Mouse (Mus musculus): ENCODE results near the gene Slc8b1. TPM values are rescaled to one million over a fixed set of nuclear protein-coding genes. Genes with fewer than 3 reads are reported as not detected.
"Not testable (repeated sequence)": the region's sequence is repeated elsewhere in the genome, so short reads cannot be mapped to it uniquely, and the experiment has no call there.

Slc8b1 gene
- polyA plus RNA-seq, 1 experiment: 12.1 TPM

DNA sequence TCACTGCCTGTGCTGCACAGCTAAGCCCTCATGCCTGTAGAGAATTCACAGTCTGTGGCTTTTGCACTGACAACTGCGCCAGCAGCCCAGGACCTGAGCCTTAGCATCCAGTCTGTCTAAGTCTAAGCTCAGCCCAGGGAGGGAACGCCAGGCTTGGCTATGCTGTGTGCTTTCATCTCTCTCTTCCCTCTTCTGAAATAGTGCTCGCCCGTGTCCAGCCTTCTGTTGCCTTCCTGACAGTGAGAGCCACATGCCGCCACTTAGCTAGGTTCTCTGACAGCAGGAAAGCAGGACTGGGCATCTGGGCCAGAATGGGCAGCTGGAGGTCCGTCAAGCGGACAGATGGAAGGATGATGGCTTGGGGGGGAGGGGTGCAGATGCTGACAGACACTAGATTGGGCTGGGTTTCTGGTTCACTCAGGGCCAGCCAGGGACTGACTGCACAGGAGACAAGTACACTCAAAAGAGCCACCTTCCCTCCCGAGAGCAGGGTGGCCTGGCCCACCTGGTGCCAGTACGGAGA lies 17.0 kb upstream of the Slc8b1 start:
- Histone ChIP-seq H3K27ac (ENCODE audit: insufficient read depth, low read depth, low read length) (no peak overlapping the region), H3K27me3 (ENCODE audit: control insufficient read depth, insufficient read depth, low read length) (no peaks in the 10 kb centered on the region), H3K4me1 (ENCODE audit: control insufficient read depth, insufficient read depth, insufficient read length, low read length) (no peaks in the 10 kb centered on the region), H3K36me3 (ENCODE audit: control insufficient read depth, insufficient read depth, low read length) (peaks cover 1% of the 10 kb centered on the region; the same call in 1 of the 2 replicates), H3K4me3 (ENCODE audit: low read depth, low read length) (no peak overlapping the region)
- WGBS: 93% methylated on average over 9 of the region's 9 CpGs
- TF ChIP-seq POLR2A (IDR thresholded peaks at IDR 0.05; ENCODE audit: low read depth, low read length): no peak
- no peak for TF ChIP-seq CTCF (IDR thresholded peaks at IDR 0.05; ENCODE audit: extremely low read depth, insufficient read length, insufficient replicate concordance, low read depth, low read length)

DNA sequence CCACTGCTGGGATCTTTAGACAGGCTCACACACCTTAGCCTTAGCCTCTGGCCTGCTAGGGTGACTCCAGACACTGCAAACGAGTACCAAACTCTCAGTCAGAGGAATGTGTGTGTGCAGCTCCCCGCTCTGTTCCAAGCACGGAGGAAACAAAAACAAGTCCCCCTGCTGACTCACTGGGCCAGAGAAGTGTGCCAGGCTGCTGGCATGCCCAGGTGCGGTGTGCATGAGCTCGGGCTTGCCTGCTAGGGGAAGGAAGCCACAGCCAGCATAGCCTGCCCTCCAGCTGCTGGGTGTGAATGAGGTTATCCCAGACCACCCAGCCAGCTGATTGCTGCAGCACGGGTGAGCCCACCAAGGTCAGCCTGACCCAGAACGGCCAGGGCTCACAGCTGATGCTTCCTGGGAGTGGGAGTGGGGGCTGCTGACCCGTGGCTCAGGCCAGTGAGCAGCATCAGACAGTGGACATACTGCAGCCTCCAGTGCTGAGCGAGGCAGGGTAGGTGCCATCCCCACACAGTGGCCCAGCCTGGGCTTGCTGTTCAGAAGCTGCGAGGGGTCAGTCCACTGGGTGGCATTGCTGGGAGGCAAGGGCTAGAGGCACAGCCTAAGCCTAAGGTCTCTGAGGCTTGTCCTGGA lies 15.8 kb upstream of the Slc8b1 start:
- WGBS: 84% methylated on average over 10 of the region's 10 CpGs
- H3K4me3 ChIP-seq (ENCODE audit: low read depth, low read length): no peak overlapping the region
- H3K27ac ChIP-seq (ENCODE audit: insufficient read depth, low read depth, low read length): peak overlapping the region; percentile 47; the same call in 1 of the 2 replicates
- no peaks in the 10 kb centered on the region for H3K4me1 ChIP-seq (ENCODE audit: control insufficient read depth, insufficient read depth, insufficient read length, low read length)
- H3K27me3 ChIP-seq (ENCODE audit: control insufficient read depth, insufficient read depth, low read length): no peaks in the 10 kb centered on the region
- no peak for TF ChIP-seq CTCF (IDR thresholded peaks at IDR 0.05; ENCODE audit: extremely low read depth, insufficient read length, insufficient replicate concordance, low read depth, low read length)
- TF ChIP-seq POLR2A (IDR thresholded peaks at IDR 0.05; ENCODE audit: low read depth, low read length): no peak
- H3K36me3 ChIP-seq (ENCODE audit: control insufficient read depth, insufficient read depth, low read length): peaks cover 1% of the 10 kb centered on the region; the same call in 1 of the 2 replicates

DNA sequence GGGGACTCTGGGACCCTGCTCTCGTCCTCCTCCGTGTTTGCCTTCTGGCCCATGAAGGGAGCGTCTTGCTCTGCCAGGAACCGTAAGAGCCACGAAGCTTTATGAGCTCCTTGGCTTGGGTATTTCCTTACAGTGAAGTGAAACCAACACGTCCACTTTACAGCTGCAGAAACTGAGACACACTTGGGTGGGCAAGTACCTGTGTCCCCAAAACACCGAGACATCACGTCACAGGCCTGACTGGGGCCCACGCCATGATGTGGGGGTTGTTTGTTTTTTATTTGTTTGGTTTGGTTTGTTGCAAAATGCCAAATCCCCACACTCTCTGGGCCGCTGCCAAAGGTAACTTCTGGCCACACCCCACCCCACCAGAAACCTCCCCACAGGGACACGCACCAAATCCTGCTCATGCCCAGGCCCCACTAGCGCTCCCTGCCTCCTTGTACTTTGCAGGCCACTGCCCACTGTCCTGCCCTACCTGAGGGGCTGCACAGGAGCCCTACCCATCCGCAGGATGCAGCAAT lies 15.2 kb upstream of the Slc8b1 start:
- no peak for TF ChIP-seq CTCF (IDR thresholded peaks at IDR 0.05; ENCODE audit: extremely low read depth, insufficient read length, insufficient replicate concordance, low read depth, low read length)
- TF ChIP-seq POLR2A (IDR thresholded peaks at IDR 0.05; ENCODE audit: low read depth, low read length): no peak
- no peaks in the 10 kb centered on the region for H3K27me3 ChIP-seq (ENCODE audit: control insufficient read depth, insufficient read depth, low read length)
- no peaks in the 10 kb centered on the region for H3K4me1 ChIP-seq (ENCODE audit: control insufficient read depth, insufficient read depth, insufficient read length, low read length)
- no peak overlapping the region for H3K4me3 ChIP-seq (ENCODE audit: low read depth, low read length)
- WGBS: 83% methylated on average over 13 of the region's 13 CpGs
- peaks cover 1% of the 10 kb centered on the region; the same call in 1 of the 2 replicates for H3K36me3 ChIP-seq (ENCODE audit: control insufficient read depth, insufficient read depth, low read length)
- H3K27ac ChIP-seq (ENCODE audit: insufficient read depth, low read depth, low read length): peak overlapping the region; percentile 47; the same call in 1 of the 2 replicates

GRCm38 (mm10) chr5:120497071-120497470 lies 13.9 kb upstream of the Slc8b1 start:
- Histone ChIP-seq H3K27me3 (ENCODE audit: control insufficient read depth, insufficient read depth, low read length) (no peaks in the 10 kb centered on the region), H3K27ac (ENCODE audit: insufficient read depth, low read depth, low read length) (no peak overlapping the region), H3K4me1 (ENCODE audit: control insufficient read depth, insufficient read depth, insufficient read length, low read length) (no peaks in the 10 kb centered on the region; the same call in 1 of the 2 replicates), H3K4me3 (ENCODE audit: low read depth, low read length) (no peak overlapping the region), H3K36me3 (ENCODE audit: control insufficient read depth, insufficient read depth, low read length) (peaks cover 1% of the 10 kb centered on the region; the same call in 1 of the 2 replicates)
- 92% methylated on average over 3 of the region's 3 CpGs for WGBS
- no peak for TF ChIP-seq CTCF (IDR thresholded peaks at IDR 0.05; ENCODE audit: extremely low read depth, insufficient read length, insufficient replicate concordance, low read depth, low read length)
- TF ChIP-seq POLR2A (IDR thresholded peaks at IDR 0.05; ENCODE audit: low read depth, low read length): no peak

GRCm38 (mm10) chr5:120499202-120499601 lies 11.8 kb upstream of the Slc8b1 start:
- WGBS: 85% methylated on average over 4 of the region's 4 CpGs
- no peaks in the 10 kb centered on the region for H3K27me3 ChIP-seq (ENCODE audit: control insufficient read depth, insufficient read depth, low read length)
- TF ChIP-seq POLR2A (IDR thresholded peaks at IDR 0.05; ENCODE audit: low read depth, low read length) (no peak), CTCF (IDR thresholded peaks at IDR 0.05; ENCODE audit: extremely low read depth, insufficient read length, insufficient replicate concordance, low read depth, low read length) (no peak)
- H3K36me3 ChIP-seq (ENCODE audit: control insufficient read depth, insufficient read depth, low read length): peaks cover 1% of the 10 kb centered on the region; the same call in 1 of the 2 replicates
- H3K4me3 ChIP-seq (ENCODE audit: low read depth, low read length): no peak overlapping the region
- H3K4me1 ChIP-seq (ENCODE audit: control insufficient read depth, insufficient read depth, insufficient read length, low read length): peaks cover 5% of the 10 kb centered on the region; the same call in 1 of the 2 replicates
- H3K27ac ChIP-seq (ENCODE audit: insufficient read depth, low read depth, low read length): no peak overlapping the region

DNA sequence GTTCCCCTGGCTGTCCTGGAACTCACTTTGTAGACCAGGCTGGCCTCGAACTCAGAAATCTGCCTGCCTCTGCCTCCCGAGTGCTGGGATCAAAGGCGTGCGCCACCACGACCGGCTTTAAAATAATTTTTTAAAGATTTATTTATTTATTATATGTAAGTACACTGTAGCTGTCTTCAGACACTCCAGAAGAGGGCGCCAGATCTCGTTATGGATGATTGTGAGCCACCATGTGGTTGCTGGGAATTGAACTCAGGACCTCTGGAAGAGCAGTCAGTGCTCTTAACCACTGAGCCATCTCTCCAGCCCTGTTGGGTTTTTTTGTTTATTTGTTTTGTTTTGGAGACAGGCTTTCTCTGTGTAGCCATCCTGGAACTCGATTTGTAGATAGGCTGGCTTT lies 10.4 kb upstream of the Slc8b1 start:
- H3K27ac ChIP-seq (ENCODE audit: insufficient read depth, low read depth, low read length); H3K36me3 ChIP-seq (ENCODE audit: control insufficient read depth, insufficient read depth, low read length); H3K4me3 ChIP-seq (ENCODE audit: low read depth, low read length); H3K4me1 ChIP-seq (ENCODE audit: control insufficient read depth, insufficient read depth, insufficient read length, low read length); H3K27me3 ChIP-seq (ENCODE audit: control insufficient read depth, insufficient read depth, low read length): not testable (repeated sequence)
- WGBS: 86% methylated on average over 9 of the region's 9 CpGs

GRCm38 (mm10) chr5:120502147-120502621 lies 8.8 kb upstream of the Slc8b1 start:
- TF ChIP-seq POLR2A (IDR thresholded peaks at IDR 0.05; ENCODE audit: low read depth, low read length) (no peak), CTCF (IDR thresholded peaks at IDR 0.05; ENCODE audit: extremely low read depth, insufficient read length, insufficient replicate concordance, low read depth, low read length) (no peak)
- peak overlapping the region; percentile 91 for H3K4me3 ChIP-seq (ENCODE audit: low read depth, low read length)
- no peaks in the 10 kb centered on the region for H3K27me3 ChIP-seq (ENCODE audit: control insufficient read depth, insufficient read depth, low read length)
- no peak overlapping the region for H3K27ac ChIP-seq (ENCODE audit: insufficient read depth, low read depth, low read length)
- WGBS: 58% methylated on average over 9 of the region's 9 CpGs
- 0 out of 2 replicates have a peak, but pooled peaks cover 1% of the 10 kb centered on the region for H3K36me3 ChIP-seq (ENCODE audit: control insufficient read depth, insufficient read depth, low read length)
- peaks cover 7% of the 10 kb centered on the region; the same call in 1 of the 2 replicates for H3K4me1 ChIP-seq (ENCODE audit: control insufficient read depth, insufficient read depth, insufficient read length, low read length)
